Mouse (Mus musculus) thymus, postnatal 4 days (tissue): ENCODE measurements around the gene Spag4.

Experiments
- DNase-seq: peaks from one replicate; pipeline ENCODE4 v3.0.0; 2021

The Spag4 gene

GRCm38 (mm10) chr2:156065099-156066041 lies at the start of gene Spag4:
TSS of gene Spag4 (plus strand) at chr2:156065175.
- peak; percentile 89 for DNase-seq

- DNase-seq = no peak
Observed at GRCm38 (mm10) chr2:156018106-156018505, 46.9 kb upstream of the Spag4 start.

- no peak for DNase-seq
Observed at GRCm38 (mm10) chr2:156021219-156021618, 43.8 kb upstream of the Spag4 start.

- no peak for DNase-seq
Observed at GRCm38 (mm10) chr2:156021765-156022164, 43.2 kb upstream of the Spag4 start.

- no peak for DNase-seq
Observed at GRCm38 (mm10) chr2:156025482-156025881, 39.5 kb upstream of the Spag4 start.

- DNase-seq = no peak
Observed at GRCm38 (mm10) chr2:156039390-156039789, 25.6 kb upstream of the Spag4 start.

- DNase-seq = no peak
Observed at GRCm38 (mm10) chr2:156042903-156043302, 22.1 kb upstream of the Spag4 start.

- DNase-seq = peak; percentile 69
Observed at GRCm38 (mm10) chr2:156047929-156048328, 17.0 kb upstream of the Spag4 start.

GRCm38 (mm10) chr2:156052816-156053215 lies 12.2 kb upstream of the Spag4 start, which contains the start of gene Fer1l4:
TSS of gene Fer1l4 (minus strand) at chr2:156052947.
- no peak for DNase-seq

- DNase-seq = no peak
Observed at GRCm38 (mm10) chr2:156066126-156066525, 1.2 kb downstream of the Spag4 start.

- DNase-seq = no peak
Observed at GRCm38 (mm10) chr2:156067916-156068315, 2.9 kb downstream of the Spag4 start.

- no peak for DNase-seq
Observed at GRCm38 (mm10) chr2:156071236-156071635, 6.3 kb downstream of the Spag4 start.

GRCm38 (mm10) chr2:156073725-156074124 lies 8.8 kb downstream of the Spag4 start:
- no peak for DNase-seq

- DNase-seq = no peak
Observed at GRCm38 (mm10) chr2:156077461-156077860, 12.5 kb downstream of the Spag4 start.

GRCm38 (mm10) chr2:156078421-156079182 lies 13.6 kb downstream of the Spag4 start:
- DNase-seq = no peak

- DNase-seq = no peak
Observed at GRCm38 (mm10) chr2:156079183-156079560, 14.2 kb downstream of the Spag4 start.

GRCm38 (mm10) chr2:156079674-156080073 lies 14.7 kb downstream of the Spag4 start:
- DNase-seq = no peak

GRCm38 (mm10) chr2:156080391-156080790 lies 15.4 kb downstream of the Spag4 start:
- DNase-seq = no peak

GRCm38 (mm10) chr2:156084541-156084940 lies 19.6 kb downstream of the Spag4 start:
- DNase-seq = no peak

GRCm38 (mm10) chr2:156087391-156088110 lies 22.6 kb downstream of the Spag4 start:
- no peak for DNase-seq

- DNase-seq = no peak
Observed at GRCm38 (mm10) chr2:156089799-156090198, 24.8 kb downstream of the Spag4 start.

GRCm38 (mm10) chr2:156091926-156092325 lies 27.0 kb downstream of the Spag4 start:
- DNase-seq = no peak
